Mouse (Mus musculus) ovary, adult 2 months (tissue): ENCODE measurements around the gene Mfsd14b. TPM values are rescaled to one million over a fixed set of nuclear protein-coding genes. Genes with fewer than 3 reads are reported as not detected.

ENCODE experiments used
- polyA plus RNA-seq: library from polyadenylated mRNA; depleted of rRNA; stranded (reverse); fragments of >200 nt; gene quantifications from 2 replicates; pipeline ENCODE4 v1.2.3, GENCODE M21; 2012; rRNA removed

Mfsd14b gene
- 15.1 and 19.7 TPM in 2 replicates for polyA plus RNA-seq

GRCm38 (mm10) chr13:65112459-65113110 is at the start of gene Mfsd14b:
Mfsd14b (minus strand) TSS chr13:65112975.

GRCm38 (mm10) chr13:65149940-65150339 is 37.2 kb upstream of the Mfsd14b start, which contains the start of gene Olfr466:
Olfr466 (plus strand) TSS chr13:65150240.

GRCm38 (mm10) chr13:65137789-65138188 is 25.0 kb upstream of the Mfsd14b start, which contains the start of gene Olfr465-ps1:
Olfr465-ps1 (plus strand) TSS chr13:65138089.

GRCm38 (mm10) chr13:65052660-65053059 is 60.1 kb downstream of the Mfsd14b start, which contains the start of gene Prss47:
Prss47 (minus strand) TSS chr13:65052760.

GRCm38 (mm10) chr13:65032758-65033157 is 80.0 kb downstream of the Mfsd14b start, which contains the start of gene Spata31d1c:
Spata31d1c (plus strand) TSS chr13:65033058.

Other genes with a start within 250 kb of the Mfsd14b start
- gene Cntnap3, start 209.0 kb downstream of the Mfsd14b start, polyA plus RNA-seq = 0.09 and 0.24 TPM in 2 replicates
- gene Spata31, start 195.6 kb downstream of the Mfsd14b start, polyA plus RNA-seq = not detected in 2 replicates
- gene Spata31d1c, start 79.9 kb downstream of the Mfsd14b start, polyA plus RNA-seq = not detected in 2 replicates
- gene Prss47, start 60.2 kb downstream of the Mfsd14b start, polyA plus RNA-seq = not detected in 2 replicates
- gene Olfr465-ps1, start 25.1 kb upstream of the Mfsd14b start, polyA plus RNA-seq = not detected in 2 replicates
- not detected in 2 replicates for gene Olfr466, start 37.3 kb upstream of the Mfsd14b start, polyA plus RNA-seq
- 0.76 and 1.1 TPM in 2 replicates for gene Nlrp4f, start 93.0 kb upstream of the Mfsd14b start, polyA plus RNA-seq
- 0.12 and 0.21 TPM in 2 replicates for gene Gm10775, start 146.6 kb upstream of the Mfsd14b start, polyA plus RNA-seq
- gene Zfp369, start 165.8 kb upstream of the Mfsd14b start, polyA plus RNA-seq = 18.1 and 19.2 TPM in 2 replicates